Mouse (Mus musculus) c-Kit-positive CD71-positive TER-119-positive erythroid progenitor cells, embryonic 14.5 days (primary cell): Measurements from ENCODE around the gene Scaf11.
A peak's percentile ranks its signal among the peaks of the same experiment; 100 is the strongest.
"Not testable (repeated sequence)": the region's sequence is repeated elsewhere in the genome, so short reads cannot be mapped to it uniquely, and the experiment has no call there.

Experiments used
- DNase-seq: peaks from one replicate; pipeline ENCODE4 v3.0.0-alpha.2; 2013; ENCODE audit warnings: low spot score

The Scaf11 gene

DNA sequence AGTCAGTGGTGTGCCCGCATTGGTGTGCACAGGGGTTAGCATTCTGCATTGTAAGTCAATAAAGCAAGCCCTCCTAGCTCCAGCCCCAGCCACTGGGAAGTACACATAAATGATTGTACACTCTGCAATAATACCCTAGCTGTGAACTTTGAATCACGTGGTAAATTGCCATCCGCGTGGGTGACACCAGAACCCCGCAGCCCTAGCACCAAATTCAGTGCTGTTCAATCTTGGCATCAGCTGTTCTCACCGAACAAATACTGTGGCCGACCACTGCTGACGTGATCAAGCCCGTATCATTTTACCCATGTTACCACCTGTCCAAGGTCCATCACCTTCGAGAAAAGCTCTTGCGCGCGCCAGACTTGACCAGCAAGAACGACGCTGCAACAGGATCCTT is 3.2 kb upstream of the Scaf11 start:
- DNase-seq, result no peak

GRCm38 (mm10) chr15:96462611-96463010 is 2.0 kb upstream of the Scaf11 start:
- no peak for DNase-seq

DNA sequence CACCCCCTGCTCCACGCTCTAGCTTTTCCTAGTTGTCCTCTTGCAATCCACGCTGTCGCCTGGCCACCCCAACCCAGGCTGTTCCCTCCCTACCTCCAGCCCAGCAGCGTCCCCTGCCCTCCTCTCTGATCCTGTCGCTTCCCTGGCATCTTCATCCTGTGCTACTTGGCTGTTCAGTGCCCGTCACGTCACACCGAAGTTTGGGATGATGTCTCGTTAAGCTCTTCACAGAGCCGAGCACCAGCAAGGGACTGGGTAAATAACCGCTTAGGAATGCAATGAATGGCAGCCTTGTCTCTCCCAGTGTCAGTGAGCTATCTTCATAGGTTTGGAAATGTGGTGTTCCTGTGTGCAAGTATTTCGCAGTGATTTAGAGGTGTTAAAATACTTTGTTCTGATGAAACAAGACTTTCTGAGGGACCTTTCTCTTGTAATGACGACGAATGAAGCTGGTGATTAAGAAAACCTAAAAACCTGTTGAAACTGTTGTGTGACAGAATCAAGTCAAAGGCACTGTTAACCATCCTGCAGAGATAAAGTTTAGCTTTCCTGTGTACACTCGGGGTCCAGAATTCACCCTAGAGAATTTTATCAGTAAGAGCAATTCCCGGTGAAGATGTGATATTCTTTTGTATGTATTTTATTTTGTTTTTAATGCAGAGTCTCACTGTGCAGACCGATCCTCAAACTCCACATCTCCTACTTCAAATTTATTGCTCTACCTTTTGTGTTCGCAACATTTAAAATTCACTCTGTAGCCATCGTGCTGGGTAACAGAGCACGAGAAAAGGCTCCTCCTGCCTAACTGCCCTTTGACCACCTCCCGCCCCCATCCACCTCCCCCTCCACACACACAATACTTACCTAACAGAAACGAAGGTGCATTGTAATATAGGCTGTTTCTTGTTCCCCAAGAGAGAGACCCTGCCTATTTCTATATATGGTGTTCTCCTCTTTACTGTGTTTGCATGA is 1.2 kb upstream of the Scaf11 start:
- DNase-seq, result peak; percentile 50

- no peak for DNase-seq
Measured at GRCm38 (mm10) chr15:96460451-96460729, 253 bp downstream of the Scaf11 start.

- peak; percentile 58 for DNase-seq
Measured at GRCm38 (mm10) chr15:96459741-96460450, 747 bp downstream of the Scaf11 start.

- DNase-seq, result no peak
Measured at GRCm38 (mm10) chr15:96458273-96458672, 2.4 kb downstream of the Scaf11 start.

GRCm38 (mm10) chr15:96457338-96457664 is 3.3 kb downstream of the Scaf11 start:
- DNase-seq, result no peak

GRCm38 (mm10) chr15:96456651-96457337 is 3.8 kb downstream of the Scaf11 start:
- no peak for DNase-seq

DNA sequence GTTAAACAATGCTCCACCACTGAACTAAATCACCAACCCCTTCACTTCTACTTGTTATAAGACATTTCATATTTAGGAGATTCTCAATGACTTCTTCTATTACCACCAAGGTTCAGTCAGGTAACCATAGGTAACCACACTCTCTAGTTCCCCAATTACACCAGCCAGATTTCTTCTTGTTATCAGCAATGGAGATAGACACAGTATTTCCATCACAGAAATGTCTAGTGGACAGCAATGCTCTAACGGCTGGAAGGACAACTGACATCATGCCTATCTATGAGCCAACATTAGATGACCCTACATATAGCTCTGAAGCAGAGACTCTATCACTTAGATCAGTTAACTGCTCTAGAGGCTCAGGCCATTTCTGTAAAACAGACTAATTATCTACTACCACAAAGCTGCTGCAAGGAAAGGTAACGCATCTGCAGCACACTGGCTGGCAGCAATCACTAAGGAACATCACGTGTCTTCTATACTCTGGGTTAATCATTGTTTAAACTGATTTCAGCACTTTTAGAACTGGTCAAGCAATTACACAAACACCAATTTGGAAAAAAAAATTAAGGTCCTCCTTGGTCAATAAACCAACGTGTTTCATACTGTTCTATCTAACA is 4.9 kb downstream of the Scaf11 start:
- no peak for DNase-seq

GRCm38 (mm10) chr15:96453346-96453745 is 7.3 kb downstream of the Scaf11 start:
- no peak for DNase-seq

DNA sequence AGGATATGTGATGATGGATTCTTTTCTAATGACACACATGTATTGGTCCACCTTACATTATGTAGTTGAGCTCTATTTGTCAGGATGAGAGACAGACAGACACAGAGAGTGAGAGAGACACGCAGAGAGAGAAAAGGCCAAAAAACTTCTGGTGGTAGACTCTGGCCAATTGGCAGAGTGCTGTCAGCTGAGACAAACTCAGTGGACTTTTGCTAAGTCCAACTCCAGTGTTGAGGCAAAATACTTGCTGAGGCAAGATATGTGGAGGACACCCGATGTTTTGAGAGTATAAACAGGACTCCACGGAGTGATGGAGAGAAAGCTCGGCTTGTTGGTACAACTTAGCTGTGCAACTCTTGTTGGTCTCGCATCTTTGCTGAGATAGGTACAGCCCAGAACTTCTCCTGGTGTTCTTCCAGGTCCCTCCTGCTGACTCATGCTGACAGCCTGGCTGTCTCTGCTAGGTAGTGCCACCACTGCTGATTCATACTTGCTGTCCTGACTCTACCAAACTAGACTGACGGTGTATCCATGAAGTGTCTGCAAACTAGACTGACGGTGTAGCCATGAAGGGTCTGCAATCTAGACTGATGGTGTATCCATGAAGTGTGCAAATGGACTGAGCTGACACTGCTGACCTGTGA is 11.9 kb downstream of the Scaf11 start:
- peak; percentile 51 for DNase-seq

DNA sequence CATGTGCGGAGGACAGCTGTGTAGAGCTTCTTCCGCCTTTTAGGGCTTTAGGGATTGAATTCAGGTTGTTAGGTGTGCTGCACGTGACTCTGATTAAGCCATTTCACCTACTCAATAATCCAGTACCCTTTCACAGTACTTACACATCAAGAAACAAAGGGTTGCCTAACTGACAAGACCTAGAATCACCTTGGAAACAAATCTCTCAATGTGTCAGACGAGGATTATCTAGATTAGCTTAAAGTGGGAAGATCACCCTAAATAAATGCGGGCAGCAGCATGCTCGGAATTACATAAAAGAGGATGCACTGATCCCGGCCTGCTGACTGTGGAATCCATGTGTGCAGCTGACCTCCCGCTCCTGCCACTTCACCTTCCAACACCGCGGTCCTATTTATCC is 13.9 kb downstream of the Scaf11 start:
- DNase-seq, result no peak

- DNase-seq, result not testable (repeated sequence)
Measured at GRCm38 (mm10) chr15:96441480-96441879, 19.2 kb downstream of the Scaf11 start.

- no peak for DNase-seq
Measured at GRCm38 (mm10) chr15:96434202-96434601, 26.4 kb downstream of the Scaf11 start.

DNA sequence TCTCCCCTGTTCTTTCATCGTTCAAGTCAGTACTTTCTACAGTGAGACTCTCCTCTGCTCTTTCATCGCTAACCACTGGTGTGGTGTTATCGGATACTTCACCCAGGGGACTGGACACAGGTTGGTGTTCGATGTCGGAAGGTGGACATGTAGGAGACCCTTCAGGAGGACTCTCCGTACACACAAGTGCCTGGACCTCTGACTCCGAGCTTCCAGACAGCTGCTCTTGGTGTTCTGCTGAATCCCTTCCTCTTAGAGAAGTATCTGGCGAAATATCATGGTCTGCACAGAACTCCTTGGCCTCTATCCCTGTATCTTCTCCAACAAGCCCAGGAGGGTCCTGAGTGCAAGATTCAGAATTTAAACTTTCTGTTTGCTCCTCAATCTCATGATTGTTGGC is 40.7 kb downstream of the Scaf11 start:
- DNase-seq, result no peak

- no peak for DNase-seq
Measured at GRCm38 (mm10) chr15:96418161-96418560, 42.5 kb downstream of the Scaf11 start.

DNA sequence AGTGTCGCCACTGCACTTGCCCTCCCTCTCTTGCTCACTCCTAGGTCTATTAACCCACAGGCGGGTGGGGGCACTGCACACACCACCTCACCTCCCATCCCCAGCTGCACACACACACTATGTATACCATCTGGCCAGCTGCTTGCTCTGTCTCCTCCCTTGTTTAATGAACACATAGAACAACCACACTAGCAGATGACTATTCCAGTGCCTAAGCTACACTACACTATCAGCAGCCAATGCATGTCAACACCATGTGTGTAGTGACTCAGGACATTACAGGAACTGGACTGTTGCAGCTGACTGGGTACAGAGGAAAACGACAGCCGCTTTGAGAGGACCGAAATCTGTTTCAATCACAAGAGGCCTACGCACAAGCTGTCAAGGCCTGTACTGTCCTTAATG is 51.9 kb downstream of the Scaf11 start:
- DNase-seq, result no peak

GRCm38 (mm10) chr15:96407151-96407550 is 53.5 kb downstream of the Scaf11 start:
- DNase-seq, result no peak

GRCm38 (mm10) chr15:96406253-96406652 is 54.4 kb downstream of the Scaf11 start:
- DNase-seq, result no peak

- DNase-seq, result no peak
Measured at GRCm38 (mm10) chr15:96405548-96405947, 55.1 kb downstream of the Scaf11 start.

DNA sequence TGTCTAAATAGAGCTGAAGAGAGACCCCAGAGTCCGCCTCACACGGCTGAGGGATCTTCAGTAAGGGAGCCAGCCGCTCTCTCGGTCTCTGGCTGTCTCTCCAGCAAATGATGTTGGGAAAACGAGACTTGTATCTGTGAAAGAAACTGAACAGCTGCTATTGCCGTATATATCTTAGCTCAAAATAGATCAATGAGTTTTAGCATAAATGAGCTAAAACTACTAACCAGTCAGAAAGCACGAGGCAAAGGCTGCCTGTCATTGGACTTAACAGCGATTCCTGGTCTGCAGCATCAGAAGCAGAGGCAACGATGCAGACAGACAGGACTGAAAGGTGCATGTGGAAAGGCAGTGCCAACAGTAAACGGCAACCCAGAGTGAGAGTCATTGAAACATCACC is 62.3 kb downstream of the Scaf11 start:
- DNase-seq, result no peak
